Mouse (Mus musculus) induced T-regulatory cell, adult 2 months (primary cell): Measurements from ENCODE around the gene Otol1.
A peak's percentile ranks its signal among the peaks of the same experiment; 100 is the strongest.

Source experiments
- DNase-seq: peaks from one replicate; pipeline ENCODE4 v3.0.0-alpha.2; 2012; ENCODE audit warnings: low read depth

The Otol1 gene

GRCm38 (mm10) chr3:70007313-70007712 is at the start of gene Otol1:
TSS of gene Otol1 (plus strand) at chr3:70007613.
- no peak for DNase-seq

DNA sequence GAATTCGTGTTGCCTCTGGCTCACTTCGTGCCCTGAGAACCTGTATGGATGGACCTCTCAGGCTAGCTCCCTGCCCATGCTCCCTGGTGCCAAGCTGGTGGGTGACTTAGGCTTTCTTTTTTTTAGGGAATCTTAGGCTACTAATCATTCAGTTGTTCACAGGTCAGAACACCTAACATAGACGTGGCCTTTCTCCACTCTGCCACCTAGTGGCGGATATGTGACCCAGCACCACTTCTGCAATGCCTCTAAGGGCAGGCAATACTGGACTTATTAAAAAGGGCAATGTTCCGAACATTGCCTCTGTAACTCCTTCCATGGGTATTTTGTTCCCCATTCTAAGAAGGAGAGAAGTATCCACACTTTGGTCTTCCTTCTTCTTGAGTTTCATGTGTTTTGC is 45.2 kb upstream of the Otol1 start:
- peak; percentile 40 for DNase-seq

GRCm38 (mm10) chr3:69971482-69972097 is 35.8 kb upstream of the Otol1 start:
- no peak for DNase-seq

DNA sequence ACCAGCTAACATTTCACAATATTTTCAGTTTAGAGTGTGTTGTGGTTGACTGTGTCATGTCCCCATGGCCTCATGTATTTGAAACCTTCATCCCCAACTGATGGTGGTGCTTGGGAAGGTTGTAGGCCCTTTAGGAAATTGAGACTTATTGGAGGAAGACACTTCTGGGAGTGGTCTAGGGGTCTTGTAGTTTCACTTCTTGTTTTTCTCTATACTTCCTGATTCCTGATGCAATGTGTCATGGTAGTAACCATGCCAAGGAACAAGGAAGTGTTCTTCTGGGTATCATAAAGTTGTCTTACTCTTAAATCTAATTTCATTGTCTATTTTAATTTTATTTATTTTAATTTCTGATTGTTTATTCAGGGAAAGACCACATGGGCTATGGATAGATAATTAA is 29.3 kb upstream of the Otol1 start:
- DNase-seq, result no peak

- DNase-seq, result no peak
Measured at GRCm38 (mm10) chr3:69993806-69994205, 13.6 kb upstream of the Otol1 start.

DNA sequence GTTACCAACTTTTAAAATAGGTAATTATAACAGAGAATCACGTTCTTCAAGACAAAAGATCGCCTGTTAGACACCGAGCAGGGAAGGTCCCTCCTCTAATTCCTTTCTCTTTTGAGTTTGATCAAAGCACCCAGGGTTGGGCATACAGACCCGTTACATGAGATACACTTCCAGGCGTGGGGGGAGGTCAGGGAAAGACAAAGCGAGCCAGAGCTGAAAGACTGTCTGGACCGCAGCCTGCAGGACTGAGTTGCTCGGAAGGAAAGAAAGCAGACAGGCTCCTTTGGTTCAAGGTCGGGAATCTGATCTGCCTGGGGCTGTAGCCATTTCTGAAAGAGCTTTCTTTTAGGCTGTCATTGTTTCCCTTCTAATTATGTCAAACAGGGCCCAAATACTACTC is 5.9 kb upstream of the Otol1 start:
- no peak for DNase-seq

DNA sequence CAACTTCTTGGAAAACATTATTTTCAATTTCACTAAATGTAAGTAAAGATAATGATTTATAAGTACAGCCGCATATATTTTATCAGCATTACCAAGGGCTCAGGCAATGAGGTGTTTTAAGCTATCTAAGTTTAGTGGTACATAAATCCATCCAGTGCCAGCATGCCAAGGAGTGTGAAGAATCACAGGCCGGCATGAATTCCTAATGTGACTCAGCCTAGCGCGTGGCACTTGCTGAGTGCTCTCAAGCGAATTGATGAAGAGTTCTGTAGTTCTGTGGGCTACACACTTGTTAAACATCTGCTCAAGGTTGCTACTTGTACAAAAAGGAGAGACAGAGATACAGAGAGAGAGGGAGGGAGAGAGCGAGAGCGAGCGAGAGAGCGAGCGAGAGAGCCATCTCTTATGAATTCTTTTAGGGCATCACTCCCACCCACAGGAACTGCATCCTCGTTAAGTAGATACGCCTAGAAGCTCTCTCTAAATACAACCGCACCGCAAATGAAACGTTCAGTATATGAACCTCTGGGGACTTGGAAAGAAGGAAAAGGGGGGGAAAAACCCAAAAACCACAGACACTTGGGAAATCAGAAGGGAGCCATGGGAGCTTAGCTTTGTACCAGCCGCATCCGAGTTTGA is 4.2 kb upstream of the Otol1 start:
- no peak for DNase-seq

DNA sequence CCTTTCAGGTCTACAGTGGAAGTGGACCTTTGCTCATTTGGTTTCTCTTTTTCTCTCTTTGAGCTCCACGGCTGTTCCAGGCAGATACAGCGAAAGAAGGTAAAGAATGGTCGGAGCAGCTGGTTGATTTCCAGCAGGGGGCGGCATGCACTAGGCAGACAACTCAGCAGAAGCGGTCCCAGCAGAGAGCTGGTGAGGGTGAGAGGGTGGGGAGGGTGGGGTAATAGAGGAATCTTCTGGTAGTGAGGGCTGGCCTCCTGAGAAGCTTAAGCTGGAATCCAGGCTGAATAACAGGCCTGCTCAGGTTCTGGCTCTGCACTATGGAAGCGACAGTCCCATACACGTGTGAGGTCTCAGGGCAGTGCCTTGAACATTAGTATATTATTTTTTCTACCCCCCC is 3.5 kb upstream of the Otol1 start:
- no peak for DNase-seq

DNA sequence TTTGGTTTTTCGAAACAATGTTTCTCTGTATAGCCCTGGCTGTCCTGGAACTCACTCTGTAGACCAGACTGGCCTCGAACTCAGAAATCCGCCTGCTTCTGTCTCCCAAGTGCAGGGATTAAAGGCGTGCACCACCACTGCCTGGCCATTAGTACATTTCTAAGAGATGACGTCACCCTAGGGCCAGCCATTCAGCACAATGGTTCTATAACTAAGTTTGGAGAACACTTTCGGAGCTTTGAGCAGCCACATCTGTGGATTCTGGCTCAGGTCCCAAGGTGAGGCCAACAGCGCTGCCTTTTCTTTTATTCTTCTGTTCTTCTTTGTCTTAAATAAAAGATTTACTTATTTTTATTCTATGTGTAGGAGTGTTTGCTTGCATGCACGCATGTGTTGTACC is 3.0 kb upstream of the Otol1 start:
- DNase-seq, result no peak

- DNase-seq, result no peak
Measured at GRCm38 (mm10) chr3:70012641-70013040, 5.2 kb downstream of the Otol1 start.

- no peak for DNase-seq
Measured at GRCm38 (mm10) chr3:70026605-70027004, 19.2 kb downstream of the Otol1 start.

DNA sequence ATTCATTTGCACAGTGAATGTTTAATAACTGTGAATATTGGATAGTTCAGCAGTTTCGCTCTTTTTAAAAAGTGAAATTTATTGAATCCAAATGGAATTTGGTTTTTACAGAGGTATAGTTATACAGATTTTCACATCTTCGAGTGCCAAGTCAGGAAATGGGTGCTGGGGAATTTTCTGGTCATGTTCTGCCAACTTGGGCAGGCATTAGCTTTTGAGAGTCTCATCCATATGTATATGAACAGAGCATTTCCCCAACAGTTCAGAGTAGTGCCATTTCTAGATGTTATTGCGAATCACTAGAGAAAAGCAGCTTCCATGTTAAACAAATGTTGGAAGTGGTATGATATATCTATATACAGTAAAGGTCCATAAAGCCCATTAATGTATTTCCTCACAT is 21.8 kb downstream of the Otol1 start:
- DNase-seq, result no peak

DNA sequence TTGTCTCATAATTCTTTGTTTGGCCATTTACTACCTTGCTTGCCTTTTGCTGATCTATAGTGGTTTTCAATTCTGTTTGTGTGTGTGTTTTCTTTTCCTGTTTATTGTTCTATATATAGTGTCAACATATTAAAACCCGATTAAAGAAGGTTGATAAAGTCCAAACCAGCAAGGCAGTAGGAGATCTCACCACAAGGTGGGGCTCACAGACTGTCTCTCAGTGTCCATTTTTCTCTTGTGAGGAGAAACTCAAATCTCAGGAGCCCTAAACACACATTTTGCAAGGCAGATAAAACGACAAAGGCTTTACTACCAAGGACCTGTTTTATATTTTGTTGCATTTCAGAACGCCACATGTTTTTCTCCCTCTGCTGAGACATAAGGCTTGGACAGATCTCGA is 28.2 kb downstream of the Otol1 start:
- DNase-seq, result no peak
